Mouse (Mus musculus) CD4-positive, CD25-positive, alpha-beta regulatory T cell, adult 2 months (primary cell): ENCODE data around the gene Pappa2.

Source experiments
- DNase-seq: peaks from one replicate; pipeline ENCODE4 v3.0.0-alpha.2; 2012; ENCODE audit warnings: low read depth, low spot score

Pappa2 gene

GRCm38 (mm10) chr1:158765842-158766241 lies 214.4 kb downstream of the Pappa2 start:
- no peak for DNase-seq

GRCm38 (mm10) chr1:158764727-158765126 lies 215.6 kb downstream of the Pappa2 start:
- DNase-seq: no peak

GRCm38 (mm10) chr1:158764211-158764610 lies 216.1 kb downstream of the Pappa2 start:
- DNase-seq: no peak

GRCm38 (mm10) chr1:158748356-158749096 lies 231.8 kb downstream of the Pappa2 start:
- no peak for DNase-seq

GRCm38 (mm10) chr1:158741449-158741848 lies 238.8 kb downstream of the Pappa2 start:
- DNase-seq: no peak

- DNase-seq: no peak
Observed at GRCm38 (mm10) chr1:158740949-158741348, 239.3 kb downstream of the Pappa2 start.

GRCm38 (mm10) chr1:158740161-158740766 lies 240.0 kb downstream of the Pappa2 start:
- no peak for DNase-seq

- no peak for DNase-seq
Observed at GRCm38 (mm10) chr1:158739132-158739919, 241.0 kb downstream of the Pappa2 start.

- no peak for DNase-seq
Observed at GRCm38 (mm10) chr1:158732868-158733496, 247.3 kb downstream of the Pappa2 start.

- DNase-seq: no peak
Observed at GRCm38 (mm10) chr1:158713301-158714095, 266.8 kb downstream of the Pappa2 start.

GRCm38 (mm10) chr1:158701336-158701735 lies 279.0 kb downstream of the Pappa2 start:
- DNase-seq: no peak

GRCm38 (mm10) chr1:158700147-158700546 lies 280.1 kb downstream of the Pappa2 start:
- no peak for DNase-seq

GRCm38 (mm10) chr1:158699276-158699675 lies 281.0 kb downstream of the Pappa2 start:
- no peak for DNase-seq

- DNase-seq: no peak
Observed at GRCm38 (mm10) chr1:158697859-158698569, 282.3 kb downstream of the Pappa2 start.

- DNase-seq: no peak
Observed at GRCm38 (mm10) chr1:158697423-158697822, 282.9 kb downstream of the Pappa2 start.

- DNase-seq: no peak
Observed at GRCm38 (mm10) chr1:158687726-158688125, 292.6 kb downstream of the Pappa2 start.

GRCm38 (mm10) chr1:158669971-158670592 lies 310.2 kb downstream of the Pappa2 start:
- DNase-seq: peak; percentile 10

GRCm38 (mm10) chr1:158666001-158666400 lies 314.3 kb downstream of the Pappa2 start:
- DNase-seq: no peak
